Mouse (Mus musculus): Measurements from ENCODE around the gene Vmn2r57.
"Not testable (repeated sequence)": the region's sequence is repeated elsewhere in the genome, so short reads cannot be mapped to it uniquely, and the experiment has no call there.

Vmn2r57 gene

DNA sequence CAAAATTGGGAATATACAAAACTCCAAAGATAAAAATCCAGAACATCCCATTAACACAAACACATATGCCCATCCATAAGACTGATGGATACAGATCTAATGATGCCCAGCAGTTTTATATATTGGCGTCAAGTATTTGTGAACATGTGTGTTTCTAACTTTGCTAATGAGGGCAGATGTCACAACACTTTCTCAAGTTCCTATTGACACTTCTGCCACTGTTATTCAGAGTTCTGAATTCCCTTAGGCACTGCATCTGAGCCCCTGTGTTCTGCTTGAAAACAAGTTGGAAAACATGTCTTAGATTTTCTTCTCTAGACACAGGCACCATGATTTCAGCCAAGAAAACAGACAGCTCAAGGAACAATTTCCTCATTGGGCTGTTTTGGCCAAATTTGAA, at the start of gene Vmn2r57:
Vmn2r57 (minus strand) TSS at position 101 of the 400 bp plus-strand sequence.
- not testable (repeated sequence) for DNase-seq

- no peak for DNase-seq
These were observed 49.4 kb upstream of the Vmn2r57 start for GRCm38 (mm10) chr7:41497871-41498270.

DNA sequence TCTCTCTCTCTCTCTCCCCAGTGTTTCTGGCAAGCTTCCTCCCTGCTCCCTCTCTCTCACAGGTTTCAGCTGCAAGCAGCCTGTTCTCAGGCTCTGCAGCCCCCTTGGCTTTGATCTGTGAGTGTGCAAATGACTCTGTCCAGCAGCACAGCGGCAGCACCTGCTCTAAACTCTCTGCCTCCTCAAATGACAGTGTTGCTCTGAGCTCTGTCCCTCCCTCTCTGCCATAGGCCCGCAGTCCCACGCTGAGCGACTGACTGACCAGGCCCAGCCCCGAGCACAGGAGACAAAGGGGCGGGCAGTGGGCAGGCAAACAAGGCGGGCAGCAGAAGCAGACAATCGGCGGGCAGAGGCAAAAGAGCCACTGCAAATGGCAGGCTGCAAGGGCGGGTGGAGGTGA, 3.4 kb upstream of the Vmn2r57 start:
- DNase-seq, result no peak

DNA sequence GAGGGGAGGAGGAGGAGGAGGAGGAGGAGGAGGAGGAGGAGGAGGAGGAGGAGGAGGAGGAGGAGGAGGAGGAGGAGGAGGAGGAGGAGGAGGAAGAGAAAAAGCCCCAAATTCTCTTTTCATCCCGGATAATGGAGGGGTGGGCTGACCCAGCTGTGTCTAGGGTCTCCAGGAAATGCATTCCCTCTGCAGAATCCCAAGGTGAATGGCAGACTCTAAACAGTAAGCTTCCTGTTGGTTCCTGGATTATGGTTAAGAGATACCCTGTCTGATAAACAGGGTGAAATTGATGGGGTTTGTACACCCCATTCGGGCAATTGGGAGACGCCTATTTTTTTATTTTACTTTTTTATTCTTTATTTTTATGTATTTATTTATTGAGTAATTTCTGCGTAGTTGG, 54.4 kb downstream of the Vmn2r57 start:
- DNase-seq, result no peak

DNA sequence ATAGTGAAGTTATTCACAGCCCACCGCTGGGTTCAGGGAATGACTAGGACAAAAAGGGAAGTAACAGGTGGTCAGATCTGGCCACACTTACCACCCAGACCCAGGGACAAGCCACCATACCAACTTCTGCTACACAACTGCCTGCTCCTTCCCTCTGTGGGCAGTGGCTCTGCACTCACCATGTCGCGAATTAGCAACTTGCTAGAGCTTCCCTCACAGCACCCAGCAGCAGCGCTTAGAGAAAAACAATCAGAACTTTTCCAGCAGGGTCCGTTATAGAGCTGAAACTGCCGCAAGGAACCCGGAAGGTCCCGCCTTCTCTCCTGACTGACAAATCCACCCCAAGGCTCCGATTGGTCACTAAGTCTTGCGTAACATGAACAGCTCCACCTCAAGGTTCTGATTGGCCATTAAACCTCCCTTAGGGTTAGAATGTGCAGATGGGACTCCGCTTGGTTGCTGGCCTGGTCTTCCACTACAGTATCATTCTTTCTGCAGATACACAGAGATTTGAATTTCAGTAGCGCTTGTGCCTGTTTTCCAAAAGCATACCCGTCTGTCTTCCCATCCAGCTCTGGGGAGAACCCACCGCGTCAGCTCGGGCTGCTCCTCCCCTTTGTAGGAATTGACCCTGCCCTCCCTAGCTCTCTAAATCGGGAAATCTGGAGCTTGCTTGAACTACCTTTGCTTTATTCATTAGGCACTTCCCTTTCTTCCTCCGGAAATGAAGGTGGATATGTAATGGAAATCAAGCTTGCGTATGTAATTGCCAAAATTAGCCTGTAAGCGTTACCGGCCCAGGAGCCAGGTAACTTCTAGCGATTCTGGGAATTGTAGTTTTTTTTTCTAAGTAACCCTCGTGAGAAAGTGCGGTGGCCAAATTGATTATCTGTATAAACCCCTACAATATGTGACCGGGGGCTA, 55.2 kb downstream of the Vmn2r57 start, which contains the start of gene AI987944:
AI987944 (minus strand) TSS at position 332 of the 924 bp plus-strand sequence.
- peak; percentile 91 for DNase-seq
